Mouse (Mus musculus) cerebellum, adult 2 months (tissue): ENCODE data around the gene Eml1.

ENCODE experiments used
- CTCF ChIP-seq: fragments of 200-500 bp; IDR thresholded peaks from 2 replicates; pipeline ENCODE4 v1.5.1; 2011; ENCODE audit warnings: low read depth, mild to moderate bottlenecking, control low read depth, low read length, moderate library complexity, borderline replicate concordance; ENCODE audit not compliant: insufficient read depth
- POLR2A ChIP-seq: fragments of 200-500 bp; IDR thresholded peaks from 2 replicates; pipeline ENCODE4 v1.6.1; 2011; ENCODE audit warnings: low read length, control low read depth, borderline replicate concordance; ENCODE audit not compliant: insufficient read depth

GRCm38 (mm10) chr12:108367909-108368308, 2.8 kb upstream of the Eml1 start:
- no peak for TF ChIP-seq POLR2A
- TF ChIP-seq CTCF: no peak
